Mouse (Mus musculus) retina, postnatal 1 day (tissue): Measurements from ENCODE around the gene Olfr1438-ps1.
"Not testable (repeated sequence)": the region's sequence is repeated elsewhere in the genome, so short reads cannot be mapped to it uniquely, and the experiment has no call there.

Source experiments
- DNase-seq: peaks from one replicate; pipeline ENCODE4 v3.0.0-alpha.2; 2012

The Olfr1438-ps1 gene

DNA sequence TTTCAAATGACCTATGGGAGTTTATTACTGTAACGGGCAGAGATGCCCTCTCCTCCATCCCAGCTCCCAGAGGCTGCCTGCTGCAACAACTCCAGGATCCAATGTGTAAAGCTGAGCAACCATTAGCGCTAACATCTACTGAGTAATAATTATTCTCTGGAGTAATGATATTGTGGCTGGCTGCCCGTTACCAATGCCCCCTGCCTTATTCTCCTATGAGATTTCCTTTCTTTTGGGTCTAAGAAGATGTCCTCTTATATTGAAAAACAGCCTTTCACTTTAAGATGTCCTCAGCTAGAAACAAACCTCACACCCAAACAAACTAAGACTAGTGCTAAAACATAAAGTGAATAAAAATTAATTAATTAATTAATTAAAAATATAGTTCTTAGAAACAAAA is at the start of gene Olfr1438-ps1:
Gene Olfr1438-ps1, minus strand, starts transcription at position 101 of the 400 bp plus-strand sequence.
- no peak for DNase-seq

DNA sequence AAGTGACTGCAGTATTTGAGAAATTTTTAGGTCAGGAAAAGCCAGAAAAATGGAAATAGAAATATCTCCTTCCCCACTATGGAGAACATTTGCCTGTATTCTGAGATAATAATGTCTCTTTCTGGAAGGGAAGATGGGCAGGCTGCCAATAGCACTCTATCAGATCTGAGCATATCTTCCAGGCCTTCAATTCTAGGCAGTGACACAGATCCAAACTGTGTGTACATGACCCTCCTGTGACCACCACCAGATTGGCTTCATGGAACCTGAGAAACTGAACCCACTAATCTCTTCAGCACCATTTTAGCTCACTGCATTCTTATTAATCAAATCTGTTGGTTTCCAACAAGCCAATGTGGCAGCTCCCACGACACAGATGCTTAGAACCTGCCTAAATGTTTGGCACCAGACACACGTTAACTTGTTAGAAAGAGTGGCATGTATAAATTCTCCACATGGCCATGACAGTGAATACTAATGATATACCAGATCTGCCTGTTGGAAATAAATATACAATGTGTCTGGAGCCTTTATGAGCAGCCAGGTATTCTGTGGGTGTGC is 38.8 kb upstream of the Olfr1438-ps1 start:
- no peak for DNase-seq

GRCm38 (mm10) chr19:12373004-12373403 is 37.3 kb upstream of the Olfr1438-ps1 start:
- no peak for DNase-seq

- DNase-seq: no peak
Observed at GRCm38 (mm10) chr19:12325001-12325400, 10.7 kb downstream of the Olfr1438-ps1 start, which contains the start of gene Olfr1437. Gene Olfr1437 (minus strand): TSS chr19:12325101.

DNA sequence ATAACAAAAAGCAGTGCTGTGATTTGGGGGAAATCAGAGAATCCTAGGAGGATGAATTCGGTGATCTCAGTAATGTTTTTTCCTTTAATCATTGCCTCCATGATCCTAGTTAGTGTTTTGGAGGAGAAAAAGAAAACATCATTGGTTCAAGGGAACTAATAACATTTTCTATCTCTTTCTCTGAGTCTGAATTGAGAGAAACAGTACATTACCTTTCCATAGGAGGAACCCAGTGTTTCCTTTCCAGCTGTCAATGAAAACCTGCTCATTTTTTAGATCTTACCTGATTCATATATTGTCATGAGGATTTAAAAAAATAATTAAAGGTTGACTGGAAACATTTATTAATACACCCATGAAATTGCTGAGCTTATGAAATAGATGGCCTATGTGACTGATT is 36.7 kb downstream of the Olfr1438-ps1 start, which contains the start of gene Olfr1436:
Gene Olfr1436, minus strand, starts transcription at position 101 of the 400 bp plus-strand sequence.
- DNase-seq: not testable (repeated sequence)

DNA sequence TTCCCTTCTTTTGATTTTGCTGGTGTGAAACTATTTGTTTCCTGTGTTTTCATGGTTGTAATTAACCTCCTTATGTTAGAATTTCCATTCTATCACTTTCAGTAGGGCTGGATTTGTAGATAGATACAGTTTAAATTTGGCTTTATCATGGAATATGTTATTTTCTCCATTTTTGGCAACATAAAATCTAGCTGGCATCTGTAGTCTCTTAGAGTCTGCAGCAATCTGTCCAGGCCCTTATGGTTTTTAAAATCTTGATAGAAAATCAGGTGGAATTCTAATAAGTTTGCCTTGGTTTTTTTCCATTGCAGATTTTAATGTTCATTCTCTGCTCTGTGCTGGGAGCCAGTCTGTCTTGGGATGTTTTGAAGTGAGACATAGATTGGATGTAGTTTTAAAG is 42.7 kb downstream of the Olfr1438-ps1 start:
- no peak for DNase-seq

GRCm38 (mm10) chr19:12279554-12279953 is 56.2 kb downstream of the Olfr1438-ps1 start, which contains the start of gene Olfr1434:
Gene Olfr1434 (plus strand): TSS chr19:12279854.
- DNase-seq: no peak
